Mouse (Mus musculus) adrenal gland, adult 8-10 months (tissue): Measurements from ENCODE around the gene Ppara. TPM values are rescaled to one million over a fixed set of nuclear protein-coding genes. Genes with fewer than 3 reads are reported as not detected.

Experiments used
- microRNA-seq, 2 experiments: library from miRNA; unstranded; fragments of <30 nt; microRNA quantifications; one replicate each; pipeline ENCODE4 v1.2.0; 2022
- total RNA-seq, 4 experiments: library from RNA; stranded (reverse); gene quantifications; 2 replicates each; pipeline ENCODE4 v1.2.4; 2022

Gene Ppara
- total RNA-seq, 4 experiments from 2014 or later, result 6.9 to 25.9 (median 18.7) TPM

Small RNAs within 50 kb of the gene (microRNA-seq; reads per million reads assigned to microRNA genes)
- gene Mirlet7b (75,132 to 124,923 reads per million in 2 experiments), gene Mirlet7c-2 (1,154 to 1,367 reads per million in 2 experiments)

Other genes starting within 250 kb of the Ppara start
- gene 7530416G11Rik, start 231.8 kb upstream of the Ppara start, total RNA-seq, result not detected
- gene Wnt7b, start 152.5 kb upstream of the Ppara start, total RNA-seq, result 1 to 10 TPM in 2 of 4 experiments, under 1 TPM in 2; 0.65 to 1.1 (median 0.85) TPM
- 10 to 100 TPM; 20.9 to 29.4 (median 22.4) TPM for gene Cdpf1, start 76.7 kb downstream of the Ppara start, total RNA-seq
- gene Pkdrej, start 86.8 kb downstream of the Ppara start, total RNA-seq, result 1 to 10 TPM in 2 of 4 experiments, under 1 TPM in 2; 0.49 to 1.6 (median 0.95) TPM
- gene Ttc38, start 97.3 kb downstream of the Ppara start, total RNA-seq, result 10 to 100 TPM; 19.6 to 26.5 (median 23.1) TPM
- 1 to 10 TPM in 3 of 4 experiments, under 1 TPM in 1; 0.61 to 1.5 (median 1.3) TPM for gene Gtse1, start 124.8 kb downstream of the Ppara start, total RNA-seq
- 10 to 100 TPM; 21.8 to 49.7 (median 33.9) TPM for gene Trmu, start 144.3 kb downstream of the Ppara start, total RNA-seq